Mouse (Mus musculus): ENCODE data around the gene Sult2a8.

DNA sequence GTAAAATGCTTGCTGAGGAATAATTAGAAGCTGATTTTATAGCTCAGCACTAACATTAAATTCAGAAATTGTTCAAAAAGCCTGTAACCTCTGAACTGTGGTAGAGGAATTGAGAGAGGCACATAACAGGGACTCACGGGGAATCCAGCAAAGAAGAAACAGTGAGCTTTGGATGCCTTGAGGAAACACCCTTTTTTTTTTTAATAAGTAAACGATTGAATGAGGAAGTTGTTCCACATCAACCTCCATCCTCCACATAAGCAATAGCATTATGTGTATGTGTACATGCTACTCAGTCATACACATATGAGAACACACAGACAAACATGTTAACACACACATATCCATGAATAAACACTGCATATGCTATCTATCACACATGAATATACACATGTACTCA lies 8.5 kb downstream of the Sult2a8 start:
- TF ChIP-seq CTCF (IDR thresholded peaks at IDR 0.05; ENCODE audit: low read depth) (no peak), EP300 (IDR thresholded peaks at IDR 0.05; ENCODE audit: low read depth) (no peak)
